In genomic region chr14:36968076-36968627, GRCm38 (mm10) we compare ENCODE assay signal across 8 mouse cellular contexts. TPM values are rescaled to one million over a fixed set of nuclear protein-coding genes. Genes with fewer than 3 reads are reported as not detected.
DNase-seq lines count a peak whose midpoint lies in the region; ATAC-seq and TF ChIP-seq lines count a peak whose summit lies in the region.

No protein-coding gene starts in this region.

- no peaks in the 10 kb centered on the region; the same call in 1 of the 2 replicates for H3K27me3 ChIP-seq in ES-Bruce4 (ENCODE audit: control insufficient read depth, insufficient read depth, low read length, poor library complexity, severe bottlenecking)
- H3K27me3 ChIP-seq in kidney, embryonic 16.5 days (ENCODE audit: insufficient read depth, low read length): no peaks in the 10 kb centered on the region
- no peaks in the 10 kb centered on the region for H3K27me3 ChIP-seq in small intestine, adult 2 months (ENCODE audit: control insufficient read depth, insufficient read depth, low read length)

- DNase-seq in gastrocnemius, postnatal 4 days (ENCODE audit: low spot score in 2 of 2): peak; percentile 22 to 53
- no peak for DNase-seq in gastrocnemius, postnatal 10 days
- peak; percentile 66 for DNase-seq in lung, postnatal 10 days
- no peak for DNase-seq in layer of hippocampus, adult 8-10 months (ENCODE audit: low spot score in 2 of 2)

- no peaks in the 10 kb centered on the region for H3K36me3 ChIP-seq in ES-Bruce4 (ENCODE audit: control insufficient read depth, insufficient read depth, low read length, poor library complexity, severe bottlenecking)
- no peaks in the 10 kb centered on the region for H3K36me3 ChIP-seq in kidney, embryonic 16.5 days (ENCODE audit: insufficient read depth, low read length)
- H3K36me3 ChIP-seq in small intestine, adult 2 months (ENCODE audit: control insufficient read depth, insufficient read depth, low read length): no peaks in the 10 kb centered on the region

- peak overlapping the region; percentile 81 for H3K4me3 ChIP-seq in ES-Bruce4 (ENCODE audit: low read depth, low read length)
- H3K4me3 ChIP-seq in embryonic fibroblast, embryonic 13.5 days (ENCODE audit: insufficient read depth, low read length): peak overlapping the region; percentile 92
- H3K4me3 ChIP-seq in kidney, embryonic 16.5 days (ENCODE audit: low read length): peak overlapping the region; percentile 91
- H3K4me3 ChIP-seq in small intestine, adult 2 months (ENCODE audit: low read depth, low read length): peak overlapping the region; percentile 98

- no peaks in the 10 kb centered on the region for H3K9me3 ChIP-seq in ES-Bruce4 (replicated peaks; ENCODE audit: control insufficient read depth, insufficient read depth, low read length, poor library complexity, severe bottlenecking)
- H3K9me3 ChIP-seq in kidney, embryonic 16.5 days (ENCODE audit: low read length): no peaks in the 10 kb centered on the region

- H3K4me2 ChIP-seq in kidney, embryonic 16.5 days (replicated peaks; ENCODE audit: low read depth, low read length): peak overlapping the region; percentile 53

- under 1% methylated on average over 41 of the region's 49 CpGs for WGBS in kidney, embryonic 16.5 days
- WGBS in small intestine, adult 2 months: under 1% methylated on average over 49 of the region's 49 CpGs

- peak overlapping the region; percentile 82 for H3K9ac ChIP-seq in ES-Bruce4 (ENCODE audit: low read depth, poor library complexity, severe bottlenecking)
- peak overlapping the region; percentile 95 for H3K9ac ChIP-seq in kidney, embryonic 16.5 days (replicated peaks; ENCODE audit: low read length)

- TF ChIP-seq CTCF in ES-Bruce4 (IDR thresholded peaks at IDR 0.05; ENCODE audit: low read depth, low read length): no peak
- no peak for TF ChIP-seq CTCF in embryonic fibroblast, embryonic 13.5 days (IDR thresholded peaks at IDR 0.05; ENCODE audit: borderline replicate concordance, insufficient read depth, low read length)
- no peak for TF ChIP-seq CTCF in small intestine, adult 2 months (IDR thresholded peaks at IDR 0.05; ENCODE audit: extremely low read depth, insufficient read length, insufficient replicate concordance, low read depth, low read length)

- no peak overlapping the region for H3K27ac ChIP-seq in ES-Bruce4 (ENCODE audit: insufficient read depth, low read length)
- no peak overlapping the region for H3K27ac ChIP-seq in embryonic fibroblast, embryonic 13.5 days (ENCODE audit: insufficient read depth, low read length)
- H3K27ac ChIP-seq in kidney, embryonic 16.5 days (ENCODE audit: low read length): peak overlapping the region; percentile 94
- H3K27ac ChIP-seq in small intestine, adult 2 months (ENCODE audit: insufficient read depth, low read depth, low read length): peak overlapping the region; percentile 51; the same call in 1 of the 2 replicates

- H3K4me1 ChIP-seq in ES-Bruce4 (ENCODE audit: control insufficient read depth, insufficient read depth, low read length): peaks cover 3% of the 10 kb centered on the region
- H3K4me1 ChIP-seq in embryonic fibroblast, embryonic 13.5 days (ENCODE audit: control insufficient read depth, insufficient read depth, low read length): peaks cover 3% of the 10 kb centered on the region; the same call in 1 of the 2 replicates
- peaks cover 18% of the 10 kb centered on the region for H3K4me1 ChIP-seq in kidney, embryonic 16.5 days (ENCODE audit: insufficient read depth, low read length)
- peaks cover 17% of the 10 kb centered on the region; the same call in 1 of the 2 replicates for H3K4me1 ChIP-seq in small intestine, adult 2 months (ENCODE audit: control insufficient read depth, insufficient read depth, insufficient read length, low read length)

- no peak for TF ChIP-seq POLR2A in ES-Bruce4 (IDR thresholded peaks at IDR 0.05; ENCODE audit: insufficient read depth, low read length)
- no peak for TF ChIP-seq POLR2A in embryonic fibroblast, embryonic 13.5 days (IDR thresholded peaks at IDR 0.05; ENCODE audit: low read depth, low read length)
- no peak for TF ChIP-seq POLR2A in small intestine, adult 2 months (IDR thresholded peaks at IDR 0.05; ENCODE audit: low read depth, low read length)

- peak; percentile 86 for ATAC-seq in kidney, embryonic 16.5 days (ENCODE audit: low FRiP score, low TSS enrichment)

- no peak for TF ChIP-seq EP300 in ES-Bruce4 (IDR thresholded peaks at IDR 0.05; ENCODE audit: insufficient read depth, low read depth, low read length)

RNA-seq across cellular contexts. Expression of gene Ccser2, which starts 0.4 kb away (rescaled TPM):
- 10 to 100 TPM; 59.4 to 63.7 TPM for total RNA-seq in gastrocnemius, postnatal 4 days (2021)
- total RNA-seq in gastrocnemius, postnatal 10 days (2021): 10 to 100 TPM; 62.3 to 66.3 TPM
- 32.8 and 34.4 TPM in 2 replicates for polyA plus RNA-seq in ES-Bruce4 (2011; ENCODE audit: insufficient read depth, insufficient read length, low read depth, missing spikeins)
- polyA plus RNA-seq in embryonic fibroblast, embryonic 13.5 days (2011; ENCODE audit: insufficient read length, low read depth, missing spikeins): 47.4 and 59.7 TPM in 2 replicates
- 37.4 and 39.3 TPM in 2 replicates for polyA plus RNA-seq in kidney, embryonic 16.5 days (2015; fragmentation: Nextera tagmentation; extraction: Ambion mirVana)
- 6.4 and 12.8 TPM in 2 replicates for polyA plus RNA-seq in small intestine, adult 2 months (2012; rRNA removed)
- total RNA-seq in layer of hippocampus, adult 8-10 months (2022): 10 to 100 TPM; 76.2 to 95.9 (median 85.0) TPM

Comparison
In these comparisons a context has a peak if more than half of its experiments do, and no peak if none do; other contexts are left out.
1. DNase-seq: peak in gastrocnemius, postnatal 4 days (2 of 2) and lung, postnatal 10 days (single experiment); none in gastrocnemius, postnatal 10 days (single experiment) and layer of hippocampus, adult 8-10 months (0 of 2).
2. H3K27ac ChIP-seq: peak in kidney, embryonic 16.5 days (single experiment) and small intestine, adult 2 months (single experiment); none in ES-Bruce4 (single experiment) and embryonic fibroblast, embryonic 13.5 days (single experiment).
3. Peak in every context shown above with its lines, with median percentiles within 50 percentile points of each other: H3K4me3 ChIP-seq.